Mouse (Mus musculus) CD4-positive naive resting alpha-beta T cell, adult 76 days (primary cell): ENCODE results near the gene Apoo. TPM values are rescaled to one million over a fixed set of nuclear protein-coding genes. Genes with fewer than 3 reads are reported as not detected.

Experiments
- total RNA-seq: library from RNA; stranded (reverse); gene quantifications from one replicate; pipeline ENCODE4 v1.2.4, GENCODE M21; 2023

Gene Apoo
- total RNA-seq, result 6.7 TPM

GRCm38 (mm10) chrX:94366670-94367241 lies at the start of gene Apoo, which contains the start of gene Fam90a1b:
Gene Apoo, plus strand, starts transcription at chrX:94367117.
Gene Fam90a1b, minus strand, starts transcription at chrX:94366777.

Other genes starting within 250 kb of the Apoo start
- gene Zfx, start 243.4 kb upstream of the Apoo start, total RNA-seq, result 58.3 TPM
- 108 TPM for gene Eif2s3x, start 154.3 kb upstream of the Apoo start, total RNA-seq
- gene Klhl15, start 132.5 kb upstream of the Apoo start, total RNA-seq, result 20.6 TPM
- not detected for gene Fam90a1b, start 340 bp upstream of the Apoo start, total RNA-seq
- 7.0 TPM for gene Maged1, start 175.0 kb downstream of the Apoo start, total RNA-seq